ENCODE assay signal across 10 mouse cellular contexts in genomic region chr5:129782211-129782610, GRCm38 (mm10). TPM values are rescaled to one million over a fixed set of nuclear protein-coding genes. Genes with fewer than 3 reads are reported as not detected.
DNase-seq lines count a peak whose midpoint lies in the region; ATAC-seq and TF ChIP-seq lines count a peak whose summit lies in the region.
"Had no signal": no experiment of that assay in that cellular context is flagged by ENCODE, and none has a peak within 500 bp of the region (broad histone marks: within the 10 kb centered on the region; RNA-seq: fewer than 3 reads in every experiment).

No protein-coding gene starts in this region.

- H3K4me2 ChIP-seq in lung, embryonic 14.5 days: no peak overlapping the region
- H3K4me2 ChIP-seq in midbrain, embryonic 15.5 days: no peak overlapping the region
- H3K4me2 ChIP-seq: forebrain, embryonic 13.5 days; limb, embryonic 15.5 days had no signal

- TF ChIP-seq CTCF in heart, adult 2 months (IDR thresholded peaks at IDR 0.05): peak; percentile 61
- TF ChIP-seq CTCF in lung, embryonic 14.5 days (IDR thresholded peaks at IDR 0.05; ENCODE audit: low read depth): peak; percentile 50
- TF ChIP-seq CTCF in Patski (IDR thresholded peaks at IDR 0.05): peak; percentile 87

- no peaks in the 10 kb centered on the region for H3K9me3 ChIP-seq in lung, embryonic 14.5 days (ENCODE audit: low read depth, low read length)
- H3K9me3 ChIP-seq in midbrain, embryonic 15.5 days: no peaks in the 10 kb centered on the region
- H3K9me3 ChIP-seq: forebrain, embryonic 13.5 days; limb, embryonic 15.5 days had no signal

- 0 out of 2 replicates have a peak, but pooled peaks cover 1% of the 10 kb centered on the region for H3K4me1 ChIP-seq in heart, adult 2 months (ENCODE audit: control insufficient read depth, insufficient read depth, low read length)
- H3K4me1 ChIP-seq in lung, embryonic 14.5 days (ENCODE audit: insufficient read depth): peaks cover 7% of the 10 kb centered on the region
- peaks cover 18% of the 10 kb centered on the region for H3K4me1 ChIP-seq in midbrain, embryonic 15.5 days

- no peak overlapping the region for H3K4me3 ChIP-seq in heart, adult 2 months
- no peak overlapping the region for H3K4me3 ChIP-seq in lung, embryonic 14.5 days (ENCODE audit: low read depth, low read length)
- H3K4me3 ChIP-seq in midbrain, embryonic 15.5 days: no peak overlapping the region
- H3K4me3 ChIP-seq: forebrain, embryonic 13.5 days; limb, embryonic 15.5 days had no signal

- no peaks in the 10 kb centered on the region for H3K36me3 ChIP-seq in heart, adult 2 months (ENCODE audit: control insufficient read depth, insufficient read depth, low read length)
- H3K36me3 ChIP-seq in lung, embryonic 14.5 days (ENCODE audit: insufficient read depth): no peaks in the 10 kb centered on the region
- H3K36me3 ChIP-seq in midbrain, embryonic 15.5 days (replicated peaks): no peaks in the 10 kb centered on the region
- H3K36me3 ChIP-seq: limb, embryonic 15.5 days had no signal

- no peak overlapping the region for H3K9ac ChIP-seq in heart, adult 2 months (ENCODE audit: low read depth, low read length)
- no peak overlapping the region for H3K9ac ChIP-seq in lung, embryonic 14.5 days
- no peak overlapping the region for H3K9ac ChIP-seq in midbrain, embryonic 15.5 days
- H3K9ac ChIP-seq: forebrain, embryonic 13.5 days; limb, embryonic 15.5 days had no signal

- H3K27me3 ChIP-seq in heart, adult 2 months (ENCODE audit: control insufficient read depth, insufficient read depth, low read length): no peaks in the 10 kb centered on the region
- no peaks in the 10 kb centered on the region for H3K27me3 ChIP-seq in lung, embryonic 14.5 days (ENCODE audit: insufficient read depth, low read length)
- no peaks in the 10 kb centered on the region for H3K27me3 ChIP-seq in Patski
- H3K27me3 ChIP-seq in midbrain, embryonic 15.5 days (replicated peaks): no peaks in the 10 kb centered on the region
- H3K27me3 ChIP-seq: forebrain, embryonic 13.5 days; limb, embryonic 15.5 days had no signal

- H3K27ac ChIP-seq in heart, adult 2 months: no peak overlapping the region
- no peak overlapping the region for H3K27ac ChIP-seq in lung, embryonic 14.5 days (ENCODE audit: low read depth)
- H3K27ac ChIP-seq in midbrain, embryonic 15.5 days: no peak overlapping the region
- H3K27ac ChIP-seq: forebrain, embryonic 13.5 days; limb, embryonic 15.5 days had no signal

- in situ Hi-C loops in Patski (cut with MboI; ENCODE audit: low pct_unique_long_range_greater_than_20kb): no loop called here

- DNase-seq in heart, adult 2 months: no peak
- no peak for DNase-seq in heart, postnatal 4 days
- DNase-seq in lung, embryonic 14.5 days: peak; percentile 65
- no peak for DNase-seq in lung, adult 18-20 months
- DNase-seq in Patski (ENCODE audit: low read depth, low spot score): no peak
- DNase-seq in retina, embryonic 14.5 days (ENCODE audit: low spot score): peak; percentile 53

- no peaks in the 10 kb centered on the region; the same call in 1 of the 2 replicates for H3K79me2 ChIP-seq in heart, adult 2 months (replicated peaks; ENCODE audit: control insufficient read depth, insufficient read depth, low read length)

- no peak for TF ChIP-seq POLR2A in heart, adult 2 months (IDR thresholded peaks at IDR 0.05; ENCODE audit: insufficient read depth, low read depth, low read length)

- 0 out of 2 replicates have a peak, but pooled peaks have one; percentile 17 for TF ChIP-seq EP300 in heart, adult 2 months (IDR thresholded peaks at IDR 0.05; ENCODE audit: insufficient read depth, low read depth, low read length)

- CTCF ChIA-PET in Patski (lab: Charles Lee): interaction anchor here (0.8 to 1.8 kb wide), 5 partner anchors 58 to 98 kb away, joined by 3 to 7 read pairs (median 4); partner anchors contain the start of genes Nipsnap2 and Sumf2

- no peak for ATAC-seq in lung, embryonic 14.5 days (ENCODE audit: insufficient read depth)
- ATAC-seq in Patski: no peak
- ATAC-seq in frontal cortex, adult (ENCODE audit: low TSS enrichment): no peak
- ATAC-seq in midbrain, embryonic 15.5 days (replicated peaks): no peak
- ATAC-seq: forebrain, embryonic 13.5 days had no signal

- intact Hi-C loops in heart, adult 2 months (cut with DNase I): no loop called here

- 30% methylated on average over 3 of the region's 3 CpGs for WGBS in heart, adult 2 months
- WGBS in lung, embryonic 14.5 days: 34% methylated on average over 3 of the region's 3 CpGs
- WGBS in midbrain, embryonic 15.5 days: 54% methylated on average over 3 of the region's 3 CpGs

- POLR2A ChIA-PET in Patski (lab: Charles Lee): interaction anchor here (0.8 kb wide), 1 partner anchor 65 kb away, joined by 3 read pairs; the partner anchor contains the start of gene Sumf2

RNA-seq across cellular contexts. Expression of gene Psph, which starts 5.0 kb away (rescaled TPM):
- 1 to 10 TPM; 6.0 to 8.7 TPM for total RNA-seq in heart, adult 2 months (2021)
- polyA plus RNA-seq in heart, adult 2 months (2012; rRNA removed): 7.7 and 11.4 TPM in 2 replicates
- total RNA-seq in heart, postnatal 4 days (2021): 10 to 100 TPM; 13.0 to 14.7 TPM
- polyA plus RNA-seq in lung, embryonic 14.5 days (2014; fragmentation: Nextera tagmentation; extraction: Ambion mirVana): 31.4 and 33.6 TPM in 2 replicates
- polyA plus RNA-seq in Patski (2021): 153 TPM
- polyA plus RNA-seq in midbrain, embryonic 15.5 days (2015; fragmentation: Nextera tagmentation; extraction: Ambion mirVana): 24.0 and 35.1 TPM in 2 replicates

RNA-seq across cellular contexts. Expression of gene Nipsnap2, which starts 57.3 kb away (rescaled TPM):
- 100 to 1,000 TPM; 785 to 948 TPM for total RNA-seq in heart, adult 2 months (2021)
- polyA plus RNA-seq in heart, adult 2 months (2012; rRNA removed): 462 and 670 TPM in 2 replicates
- total RNA-seq in heart, postnatal 4 days (2021): 100 to 1,000 TPM; 478 to 526 TPM
- 82.2 and 86.2 TPM in 2 replicates for polyA plus RNA-seq in lung, embryonic 14.5 days (2014; fragmentation: Nextera tagmentation; extraction: Ambion mirVana)
- 244 TPM for polyA plus RNA-seq in Patski (2021)
- 81.8 and 82.0 TPM in 2 replicates for polyA plus RNA-seq in midbrain, embryonic 15.5 days (2015; fragmentation: Nextera tagmentation; extraction: Ambion mirVana)

Comparison
In these comparisons a context has a peak if more than half of its experiments do, and no peak if none do; other contexts are left out.
1. DNase-seq: peak in lung, embryonic 14.5 days (single experiment) and retina, embryonic 14.5 days (single experiment); none in heart, adult 2 months (0 of 2), heart, postnatal 4 days (single experiment), lung, adult 18-20 months (0 of 2) and Patski (single experiment).
2. Peak in every context shown above with its lines, with median percentiles within 50 percentile points of each other: CTCF ChIP-seq.